23 mouse cellular contexts compared by ENCODE assay signal in the genomic region with DNA sequence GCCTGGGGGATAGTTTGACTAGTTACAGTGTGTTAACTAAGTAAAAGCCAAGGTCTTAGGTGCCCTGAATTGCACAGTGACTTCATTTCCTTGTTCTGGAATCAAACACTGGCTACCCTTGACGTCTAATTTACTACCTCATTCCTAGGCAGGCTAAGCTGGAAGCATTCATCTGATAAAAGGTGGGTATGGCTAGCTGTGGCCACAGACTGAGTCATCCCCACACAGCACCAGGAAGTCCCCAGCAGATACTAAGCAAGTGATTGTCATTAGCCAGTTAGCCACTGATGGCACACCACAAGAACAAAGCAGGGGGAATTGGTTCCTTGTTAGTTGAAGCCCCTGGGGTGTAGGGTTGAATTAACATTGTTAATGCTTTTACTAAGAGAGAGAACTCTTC.
A peak's percentile ranks its signal among the peaks of the same experiment; 100 is the strongest.
DNase-seq lines count a peak whose midpoint lies in the region; ATAC-seq lines count a peak whose summit lies in the region.
"Had no signal": no experiment of that assay in that cellular context is flagged by ENCODE, and none has a peak within 500 bp of the region (broad histone marks: within the 10 kb centered on the region; RNA-seq: fewer than 3 reads in every experiment).

No protein-coding gene starts in this region.

- no peak overlapping the region for H3K4me2 ChIP-seq in liver, embryonic 12.5 days
- H3K4me2 ChIP-seq in liver, embryonic 11.5 days = no peak overlapping the region
- no peak overlapping the region for H3K4me2 ChIP-seq in forebrain, embryonic 15.5 days (replicated peaks)
- H3K4me2 ChIP-seq: forebrain, embryonic 12.5 days; midbrain, embryonic 12.5 days; stomach, embryonic 15.5 days had no signal

- no peaks in the 10 kb centered on the region for H3K36me3 ChIP-seq in liver, embryonic 12.5 days
- H3K36me3 ChIP-seq in liver, embryonic 11.5 days (ENCODE audit: control insufficient read depth, insufficient read depth, low read length) = no peaks in the 10 kb centered on the region
- peaks cover 23% of the 10 kb centered on the region for H3K36me3 ChIP-seq in embryonic facial prominence, embryonic 10.5 days (replicated peaks)
- H3K36me3 ChIP-seq in forebrain, embryonic 15.5 days = no peaks in the 10 kb centered on the region

- H3K9me3 ChIP-seq in liver, embryonic 12.5 days (replicated peaks) = no peaks in the 10 kb centered on the region
- no peaks in the 10 kb centered on the region for H3K9me3 ChIP-seq in liver, embryonic 11.5 days (ENCODE audit: control insufficient read depth, low read length)
- H3K9me3 ChIP-seq in embryonic facial prominence, embryonic 10.5 days = no peaks in the 10 kb centered on the region
- no peaks in the 10 kb centered on the region for H3K9me3 ChIP-seq in forebrain, embryonic 15.5 days
- H3K9me3 ChIP-seq: forebrain, embryonic 12.5 days; heart, embryonic 10.5 days; midbrain, embryonic 12.5 days; stomach, embryonic 15.5 days had no signal

- 16% methylated on average over 1 of the region's 1 CpGs for WGBS in liver, embryonic 12.5 days (ENCODE audit: insufficient replicate concordance)
- 29% methylated on average over 1 of the region's 1 CpGs for WGBS in liver, embryonic 11.5 days
- 40% methylated on average over 1 of the region's 1 CpGs for WGBS in embryonic facial prominence, embryonic 10.5 days
- WGBS in forebrain, embryonic 15.5 days = 35% methylated on average over 1 of the region's 1 CpGs

- no peak overlapping the region for H3K4me3 ChIP-seq in liver, embryonic 12.5 days
- no peak overlapping the region for H3K4me3 ChIP-seq in liver, embryonic 11.5 days (ENCODE audit: low read depth, low read length)
- H3K4me3 ChIP-seq in embryonic facial prominence, embryonic 10.5 days = no peak overlapping the region
- H3K4me3 ChIP-seq in forebrain, embryonic 15.5 days = no peak overlapping the region
- H3K4me3 ChIP-seq: forebrain, embryonic 12.5 days; heart, embryonic 10.5 days; midbrain, embryonic 12.5 days; stomach, embryonic 15.5 days had no signal

- H3K4me1 ChIP-seq in liver, embryonic 12.5 days = peaks cover 11% of the 10 kb centered on the region; the same call in 1 of the 2 replicates
- H3K4me1 ChIP-seq in liver, embryonic 11.5 days (replicated peaks; ENCODE audit: control insufficient read depth, insufficient read depth, low read length) = peaks cover 5% of the 10 kb centered on the region; the same call in 1 of the 2 replicates
- H3K4me1 ChIP-seq in embryonic facial prominence, embryonic 10.5 days = peaks cover 67% of the 10 kb centered on the region
- H3K4me1 ChIP-seq in forebrain, embryonic 15.5 days = peaks cover 30% of the 10 kb centered on the region

- H3K27ac ChIP-seq in liver, embryonic 12.5 days = no peak overlapping the region
- H3K27ac ChIP-seq in liver, embryonic 11.5 days (ENCODE audit: low read depth, low read length) = no peak overlapping the region
- H3K27ac ChIP-seq in embryonic facial prominence, embryonic 10.5 days (replicated peaks) = 0 out of 2 replicates have a peak overlapping the region, but pooled peaks have one; percentile 16
- no peak overlapping the region for H3K27ac ChIP-seq in forebrain, embryonic 15.5 days (replicated peaks)
- H3K27ac ChIP-seq: forebrain, embryonic 12.5 days; heart, embryonic 10.5 days; midbrain, embryonic 12.5 days; stomach, embryonic 15.5 days had no signal

- no peaks in the 10 kb centered on the region for H3K27me3 ChIP-seq in liver, embryonic 12.5 days (replicated peaks)
- H3K27me3 ChIP-seq in liver, embryonic 11.5 days (replicated peaks; ENCODE audit: control insufficient read depth, insufficient read depth, low read length) = no peaks in the 10 kb centered on the region
- H3K27me3 ChIP-seq in embryonic facial prominence, embryonic 10.5 days (replicated peaks; ENCODE audit: low read depth, poor library complexity, severe bottlenecking) = 0 out of 2 replicates have a peak, but pooled peaks cover 3% of the 10 kb centered on the region
- H3K27me3 ChIP-seq in forebrain, embryonic 15.5 days = no peaks in the 10 kb centered on the region
- H3K27me3 ChIP-seq: forebrain, embryonic 12.5 days; midbrain, embryonic 12.5 days; stomach, embryonic 15.5 days had no signal

- DNase-seq in liver, embryonic 11.5 days (ENCODE audit: low spot score) = no peak
- no peak for DNase-seq in embryonic facial prominence, embryonic 10.5 days (ENCODE audit: low spot score)
- DNase-seq in cerebellum, adult 8-10 months = no peak
- DNase-seq in left cerebral cortex, adult 8-10 months (ENCODE audit: low spot score in 2 of 2) = no peak
- DNase-seq in ovary, adult 18-20 months (ENCODE audit: low spot score) = no peak
- DNase-seq: adrenal gland, postnatal 14 days; cerebellum, adult 18-20 months; gastrocnemius, postnatal 36 days; heart, postnatal 10 days; kidney, adult 2 months; kidney, postnatal 14 days; liver; lung, adult 2 months; right cerebral cortex, adult 18-20 months; spleen, adult 18-20 months had no signal

- 0 out of 2 replicates have a peak, but pooled peaks have one; percentile 30 for ATAC-seq in liver, embryonic 12.5 days
- ATAC-seq in liver, embryonic 11.5 days (replicated peaks; ENCODE audit: low FRiP score) = no peak
- ATAC-seq in megakaryocyte progenitor cell, adult 5-6 weeks (replicated peaks; ENCODE audit: poor library complexity) = peak; percentile 78
- no peak for ATAC-seq in forebrain, embryonic 15.5 days (replicated peaks)
- ATAC-seq: hindbrain, embryonic 16.5 days had no signal

- H3K9ac ChIP-seq in liver, embryonic 12.5 days = no peak overlapping the region
- H3K9ac ChIP-seq in liver, embryonic 11.5 days (ENCODE audit: low read depth, low read length) = no peak overlapping the region
- no peak overlapping the region for H3K9ac ChIP-seq in forebrain, embryonic 15.5 days (replicated peaks)
- H3K9ac ChIP-seq: forebrain, embryonic 12.5 days; midbrain, embryonic 12.5 days; stomach, embryonic 15.5 days had no signal

Comparison
In these comparisons a context has a peak if more than half of its experiments do, and no peak if none do; other contexts are left out.
1. ATAC-seq: peak in liver, embryonic 12.5 days (single experiment) and megakaryocyte progenitor cell, adult 5-6 weeks (single experiment); none in liver, embryonic 11.5 days (single experiment) and forebrain, embryonic 15.5 days (single experiment).